In the genomic region with DNA sequence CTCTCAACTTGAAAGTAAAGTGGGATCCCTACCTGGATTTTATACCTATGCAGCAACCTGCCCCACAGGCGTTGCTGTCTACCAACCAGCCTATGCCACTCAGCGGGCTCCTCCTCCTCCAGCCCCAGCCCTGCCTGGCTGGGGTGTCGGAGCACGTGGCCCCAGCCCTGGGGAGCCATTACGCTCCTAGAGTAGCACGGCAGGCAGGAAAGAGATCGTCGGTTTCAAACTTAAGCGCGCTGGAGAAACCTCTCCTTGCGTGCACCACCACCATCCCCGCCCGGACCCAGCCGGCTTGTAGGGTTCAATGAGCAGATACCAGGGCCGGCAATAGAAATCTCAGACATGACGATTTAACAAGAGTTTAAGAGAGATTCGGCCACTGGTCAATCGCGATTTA, we compare ENCODE assay signal across 8 mouse cellular contexts. TPM values are rescaled to one million over a fixed set of nuclear protein-coding genes. Genes with fewer than 3 reads are reported as not detected.
DNase-seq lines count a peak whose midpoint lies in the region; ATAC-seq and TF ChIP-seq lines count a peak whose summit lies in the region.

No protein-coding gene starts in this region.

- no peaks in the 10 kb centered on the region for H3K27me3 ChIP-seq in hindbrain, postnatal 0 days (ENCODE audit: insufficient read depth, low read length)

- no peak overlapping the region for H3K27ac ChIP-seq in cortical plate, adult 2 months (ENCODE audit: insufficient read depth, low read length)
- H3K27ac ChIP-seq in hindbrain, postnatal 0 days: peak overlapping the region; percentile 94

- no peaks in the 10 kb centered on the region for H3K9me3 ChIP-seq in hindbrain, postnatal 0 days (ENCODE audit: low read length)

- H3K9ac ChIP-seq in hindbrain, postnatal 0 days (replicated peaks; ENCODE audit: low read length): peak overlapping the region; percentile 71

- peak; percentile 22 for ATAC-seq in hindbrain, postnatal 0 days

- H3K4me2 ChIP-seq in hindbrain, postnatal 0 days (ENCODE audit: low read depth, low read length): peak overlapping the region; percentile 94

- H3K36me3 ChIP-seq in hindbrain, postnatal 0 days (ENCODE audit: insufficient read depth, low read length): no peaks in the 10 kb centered on the region

- H3K4me3 ChIP-seq in cortical plate, adult 2 months (ENCODE audit: insufficient read depth, low read length): peak overlapping the region; percentile 77
- H3K4me3 ChIP-seq in hindbrain, postnatal 0 days (ENCODE audit: low read length): peak overlapping the region; percentile 81

- H3K4me1 ChIP-seq in cortical plate, adult 2 months (ENCODE audit: control insufficient read depth, insufficient read depth, low read length): no peaks in the 10 kb centered on the region
- H3K4me1 ChIP-seq in hindbrain, postnatal 0 days (ENCODE audit: insufficient read depth, low read length): peaks cover 15% of the 10 kb centered on the region

- peak; percentile 30; the same call in 1 of the 2 replicates for TF ChIP-seq POLR2A in cortical plate, adult 2 months (IDR thresholded peaks at IDR 0.05; ENCODE audit: extremely low read depth, insufficient read depth, low read length)

- peak; percentile 81 for DNase-seq in adipocyte (ENCODE audit: low spot score)
- DNase-seq in gastrocnemius, adult 8-10 months (ENCODE audit: low spot score in 2 of 2): peak; percentile 76 to 81
- DNase-seq in hindbrain, postnatal 0 days (ENCODE audit: low spot score): peak; percentile 79
- DNase-seq in left cerebral cortex, adult 18-20 months (ENCODE audit: low spot score in 2 of 2): peak; percentile 41 to 56
- peak; percentile 81 for DNase-seq in lung, postnatal 36 days
- DNase-seq in retina, postnatal 1 day: peak; percentile 53
- peak; percentile 69 for DNase-seq in urinary bladder, adult 2 months (ENCODE audit: low spot score)

- TF ChIP-seq CTCF in cortical plate, adult 2 months (IDR thresholded peaks at IDR 0.05; ENCODE audit: extremely low read depth, insufficient read depth, low read length): no peak
- TF ChIP-seq CTCF in hindbrain, postnatal 0 days (IDR thresholded peaks at IDR 0.05; ENCODE audit: low read depth): no peak

- under 1% methylated on average over 19 of the region's 19 CpGs for WGBS in hindbrain, postnatal 0 days

RNA-seq across cellular contexts. Expression of gene Tfap4, which starts 1.7 kb away (rescaled TPM):
- polyA plus RNA-seq in cortical plate, adult 2 months (2012; rRNA removed): 3.9 and 5.0 TPM in 2 replicates
- 1 to 10 TPM; 3.2 to 5.5 (median 3.7) TPM for total RNA-seq in gastrocnemius, adult 8-10 months (2022)
- total RNA-seq in hindbrain, postnatal 0 days (2014; rRNA removed): 7.8 and 9.3 TPM in 2 replicates
- 7.0 and 7.6 TPM in 2 replicates for polyA plus RNA-seq in hindbrain, postnatal 0 days (2015; fragmentation: Nextera tagmentation; extraction: Ambion mirVana)
- total RNA-seq in left cerebral cortex, adult 18-20 months (2021): 1 to 10 TPM; 3.5 to 3.6 TPM
- 8.4 and 9.3 TPM in 2 replicates for polyA plus RNA-seq in urinary bladder, adult 2 months (2012; rRNA removed)

RNA-seq across cellular contexts. Expression of gene Srl, which starts 16.3 kb away (rescaled TPM):
- 7.4 and 9.6 TPM in 2 replicates for polyA plus RNA-seq in cortical plate, adult 2 months (2012; rRNA removed)
- total RNA-seq in gastrocnemius, adult 8-10 months (2022): 1,000 to 10,000 TPM; 1,019 to 1,332 (median 1,204) TPM
- 28.3 and 50.6 TPM in 2 replicates for total RNA-seq in hindbrain, postnatal 0 days (2014; rRNA removed)
- 8.7 and 10.6 TPM in 2 replicates for polyA plus RNA-seq in hindbrain, postnatal 0 days (2015; fragmentation: Nextera tagmentation; extraction: Ambion mirVana)
- total RNA-seq in left cerebral cortex, adult 18-20 months (2021): 1 to 10 TPM; 3.0 to 4.1 TPM
- polyA plus RNA-seq in urinary bladder, adult 2 months (2012; rRNA removed): 18.8 and 25.7 TPM in 2 replicates

RNA-seq across cellular contexts. Expression of gene Glis2, which starts 36.6 kb away (rescaled TPM):
- polyA plus RNA-seq in cortical plate, adult 2 months (2012; rRNA removed): 17.3 and 22.1 TPM in 2 replicates
- 1 to 10 TPM; 1.8 to 4.0 (median 3.5) TPM for total RNA-seq in gastrocnemius, adult 8-10 months (2022)
- total RNA-seq in hindbrain, postnatal 0 days (2014; rRNA removed): 25.8 and 28.2 TPM in 2 replicates
- polyA plus RNA-seq in hindbrain, postnatal 0 days (2015; fragmentation: Nextera tagmentation; extraction: Ambion mirVana): 12.0 and 12.5 TPM in 2 replicates
- total RNA-seq in left cerebral cortex, adult 18-20 months (2021): 10 to 100 TPM; 12.4 to 16.6 TPM
- polyA plus RNA-seq in urinary bladder, adult 2 months (2012; rRNA removed): 40.3 and 43.3 TPM in 2 replicates

Comparison
In these comparisons a context has a peak if more than half of its experiments do, and no peak if none do; other contexts are left out.
1. RNA of gene Srl, which starts 16.3 kb away (total RNA-seq): 1,019 to 1,332 TPM in gastrocnemius, adult 8-10 months; 28.3 to 50.6 TPM in hindbrain, postnatal 0 days and 3.0 to 4.1 TPM in left cerebral cortex, adult 18-20 months; every median in the first group is over 10 times any median in the second.
2. Peak in every context shown above with its lines, with median percentiles within 50 percentile points of each other: DNase-seq.